Mouse (Mus musculus) erythroblast, embryonic 14.5 days (primary cell): ENCODE measurements around the gene Slc12a9. TPM values are rescaled to one million over a fixed set of nuclear protein-coding genes. Genes with fewer than 3 reads are reported as not detected.
A peak's percentile ranks its signal among the peaks of the same experiment; 100 is the strongest.

Experiments
- H3K27me3 ChIP-seq: 2 replicates; pipeline ENCODE4 v1.6.1; 2012; ENCODE audit warnings: inconsistent platforms; ENCODE audit not compliant: control insufficient read depth
- H3K36me3 ChIP-seq: 2 replicates; pipeline ENCODE4 v1.6.1; 2012; ENCODE audit warnings: mild to moderate bottlenecking, inconsistent platforms; ENCODE audit not compliant: control insufficient read depth
- H3K4me1 ChIP-seq: 2 replicates; pipeline ENCODE4 v1.6.1; 2012; ENCODE audit warnings: inconsistent platforms; ENCODE audit not compliant: control insufficient read depth
- H3K4me3 ChIP-seq: replicated peaks from 2 replicates; pipeline ENCODE3; 2012; ENCODE audit warnings: moderate library complexity, mild to moderate bottlenecking, inconsistent platforms
- H3K9me3 ChIP-seq: 2 replicates; pipeline ENCODE4 v1.6.1; 2012; ENCODE audit warnings: low read length, inconsistent platforms, mixed read lengths; ENCODE audit not compliant: control insufficient read depth
- GATA1 ChIP-seq: IDR thresholded peaks from 2 replicates; pipeline ENCODE4 v1.6.1; 2012; ENCODE audit warnings: low read length, inconsistent platforms, mixed read lengths
- TAL1 ChIP-seq: IDR thresholded peaks from 3 replicates; pipeline ENCODE4 v1.6.1; 2012; ENCODE audit warnings: low read length, inconsistent platforms, mixed read lengths
- polyA plus RNA-seq: library from polyadenylated mRNA; stranded (reverse); fragments of >175 nt; gene quantifications from 2 replicates; pipeline ENCODE4 v1.2.3, GENCODE M21; 2012

Gene Slc12a9
- polyA plus RNA-seq, 1 experiment = 0.06 TPM

GRCm38 (mm10) chr5:137306439-137307005 is 26.9 kb downstream of the Slc12a9 start:
- H3K4me3 ChIP-seq = peak overlapping the region; percentile 94
- H3K9me3 ChIP-seq = peaks cover 5% of the 10 kb centered on the region
- H3K36me3 ChIP-seq = peaks cover 73% of the 10 kb centered on the region
- TF ChIP-seq TAL1 (no peak), GATA1 (no peak)
- H3K4me1 ChIP-seq = peaks cover 63% of the 10 kb centered on the region
- H3K27me3 ChIP-seq = no peaks in the 10 kb centered on the region

- no peaks in the 10 kb centered on the region for H3K27me3 ChIP-seq
- H3K9me3 ChIP-seq = peaks cover 5% of the 10 kb centered on the region
- H3K36me3 ChIP-seq = peaks cover 80% of the 10 kb centered on the region
- TF ChIP-seq GATA1 (no peak), TAL1 (no peak)
- H3K4me3 ChIP-seq = peak overlapping the region; percentile 94
- peaks cover 67% of the 10 kb centered on the region for H3K4me1 ChIP-seq
These were observed 27.6 kb downstream of the Slc12a9 start for GRCm38 (mm10) chr5:137305822-137306221.

- TF ChIP-seq TAL1 (no peak), GATA1 (no peak)
These were observed 28.6 kb downstream of the Slc12a9 start for GRCm38 (mm10) chr5:137304816-137305215.

GRCm38 (mm10) chr5:137304165-137304564 is 29.2 kb downstream of the Slc12a9 start:
- Histone ChIP-seq H3K4me1 (peaks cover 72% of the 10 kb centered on the region), H3K9me3 (peaks cover 5% of the 10 kb centered on the region), H3K4me3 (peak overlapping the region; percentile 94), H3K27me3 (no peaks in the 10 kb centered on the region), H3K36me3 (peaks cover 81% of the 10 kb centered on the region)
- TF ChIP-seq TAL1 (no peak), GATA1 (no peak)

More at GRCm38 (mm10) chr5:137304816-137305215, 28.6 kb downstream of the Slc12a9 start:
- Histone ChIP-seq H3K27me3 (no peaks in the 10 kb centered on the region), H3K9me3 (peaks cover 5% of the 10 kb centered on the region), H3K4me3 (peak overlapping the region; percentile 94), H3K36me3 (peaks cover 81% of the 10 kb centered on the region), H3K4me1 (peaks cover 69% of the 10 kb centered on the region)

- Histone ChIP-seq H3K4me3 (no peak overlapping the region), H3K36me3 (peaks cover 81% of the 10 kb centered on the region), H3K9me3 (peaks cover 3% of the 10 kb centered on the region), H3K4me1 (peaks cover 68% of the 10 kb centered on the region), H3K27me3 (no peaks in the 10 kb centered on the region)
- no peak for TF ChIP-seq TAL1
- no peak for TF ChIP-seq GATA1
These were observed 29.8 kb downstream of the Slc12a9 start for GRCm38 (mm10) chr5:137303609-137304008.

GRCm38 (mm10) chr5:137301253-137301652 is 32.1 kb downstream of the Slc12a9 start:
- H3K4me1 ChIP-seq = peaks cover 63% of the 10 kb centered on the region
- TF ChIP-seq GATA1 = no peak
- no peak for TF ChIP-seq TAL1
- H3K27me3 ChIP-seq = no peaks in the 10 kb centered on the region; the same call in 1 of the 2 replicates
- H3K36me3 ChIP-seq = peaks cover 100% of the 10 kb centered on the region
- H3K9me3 ChIP-seq = no peaks in the 10 kb centered on the region
- no peak overlapping the region for H3K4me3 ChIP-seq

GRCm38 (mm10) chr5:137299240-137299639 is 34.2 kb downstream of the Slc12a9 start:
- Histone ChIP-seq H3K36me3 (peaks cover 98% of the 10 kb centered on the region), H3K9me3 (no peaks in the 10 kb centered on the region), H3K4me1 (peaks cover 63% of the 10 kb centered on the region), H3K27me3 (no peaks in the 10 kb centered on the region; the same call in 1 of the 2 replicates), H3K4me3 (no peak overlapping the region)
- TF ChIP-seq GATA1 = no peak
- no peak for TF ChIP-seq TAL1

- Histone ChIP-seq H3K9me3 (no peaks in the 10 kb centered on the region), H3K4me1 (peaks cover 63% of the 10 kb centered on the region), H3K27me3 (no peaks in the 10 kb centered on the region; the same call in 1 of the 2 replicates), H3K36me3 (peaks cover 84% of the 10 kb centered on the region), H3K4me3 (no peak overlapping the region)
- TF ChIP-seq TAL1 = no peak
- no peak for TF ChIP-seq GATA1
These were observed 36.3 kb downstream of the Slc12a9 start for GRCm38 (mm10) chr5:137297126-137297525.

GRCm38 (mm10) chr5:137295712-137296111 is 37.7 kb downstream of the Slc12a9 start:
- H3K36me3 ChIP-seq = peaks cover 83% of the 10 kb centered on the region
- no peaks in the 10 kb centered on the region for H3K9me3 ChIP-seq
- peak overlapping the region; percentile 96 for H3K4me3 ChIP-seq
- H3K4me1 ChIP-seq = peaks cover 69% of the 10 kb centered on the region
- TF ChIP-seq TAL1 (no peak), GATA1 (no peak)
- no peaks in the 10 kb centered on the region; the same call in 1 of the 2 replicates for H3K27me3 ChIP-seq

- Histone ChIP-seq H3K4me1 (peaks cover 71% of the 10 kb centered on the region), H3K27me3 (no peaks in the 10 kb centered on the region; the same call in 1 of the 2 replicates), H3K9me3 (no peaks in the 10 kb centered on the region), H3K36me3 (peaks cover 83% of the 10 kb centered on the region), H3K4me3 (peak overlapping the region; percentile 96)
- TF ChIP-seq TAL1 (no peak), GATA1 (no peak)
These were observed 38.1 kb downstream of the Slc12a9 start for GRCm38 (mm10) chr5:137295296-137295695.
